Mouse (Mus musculus) layer of hippocampus, postnatal 14 days (tissue): ENCODE results near the gene Olfr1451. TPM values are rescaled to one million over a fixed set of nuclear protein-coding genes. Genes with fewer than 3 reads are reported as not detected.
"Not testable (repeated sequence)": the region's sequence is repeated elsewhere in the genome, so short reads cannot be mapped to it uniquely, and the experiment has no call there.

Source experiments
- DNase-seq, 2 experiments: peaks; one replicate each; pipeline ENCODE4 v3.0.0; 2021 to 2022; ENCODE audit warnings: low spot score in 2 of 2, mixed read lengths in 1 of 2
- long read RNA-seq, 2 experiments: library from polyadenylated mRNA; stranded (forward); transcript quantifications; one replicate each; pipeline ENCODE4 v2.0.0; 2021
- total RNA-seq, 2 experiments: library from RNA; stranded (reverse); gene quantifications; 2 replicates each; pipeline ENCODE4 v1.2.3; 2021

Gene Olfr1451
- total RNA-seq: not detected
- long read RNA-seq, experiment 1: 0 reads
- long read RNA-seq, experiment 2: 0 reads

GRCm38 (mm10) chr19:12994714-12995113 lies at the start of gene Olfr1451:
Gene Olfr1451 (plus strand): TSS chr19:12995014.
- no peak for DNase-seq

GRCm38 (mm10) chr19:12949958-12950357 lies 44.9 kb upstream of the Olfr1451 start, which contains the start of gene Olfr1450:
Gene Olfr1450 (plus strand): TSS chr19:12950258.
- DNase-seq: no peak

- DNase-seq: not testable (repeated sequence)
Measured at GRCm38 (mm10) chr19:12970082-12970481, 24.7 kb upstream of the Olfr1451 start.

DNA sequence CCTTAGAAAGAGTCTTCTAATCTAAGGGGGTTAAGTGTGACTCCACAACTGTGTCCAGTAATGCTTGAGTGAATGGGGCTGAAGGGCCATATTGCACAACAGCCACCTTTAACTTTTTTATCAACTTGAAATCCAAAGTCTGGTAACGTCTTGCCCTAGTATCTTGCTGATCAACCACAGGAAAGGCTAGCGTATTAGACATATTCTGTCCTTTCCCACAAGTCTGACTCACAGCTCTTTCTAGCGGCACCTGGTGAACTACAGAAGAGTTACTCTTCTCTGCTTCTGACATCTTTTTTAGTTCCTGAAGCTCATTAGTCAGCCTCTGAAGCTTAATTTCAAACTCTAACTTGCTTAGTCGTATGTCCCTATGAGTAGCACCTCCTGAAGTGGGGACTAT lies 2.5 kb upstream of the Olfr1451 start:
- not testable (repeated sequence) for DNase-seq

- DNase-seq: no peak
Measured at GRCm38 (mm10) chr19:13028227-13028626, 33.4 kb downstream of the Olfr1451 start, which contains the start of gene Olfr1453. Gene Olfr1453 (minus strand): TSS chr19:13028327.

Other genes with a start within 250 kb of the Olfr1451 start
- 1 to 10 TPM; 3.0 to 4.7 TPM for gene Cntf, start 229.4 kb upstream of the Olfr1451 start, total RNA-seq
- 10 to 100 TPM; 89.1 to 95.0 TPM for gene Zfp91, start 198.9 kb upstream of the Olfr1451 start, total RNA-seq
- gene Lpxn, start 198.8 kb upstream of the Olfr1451 start, total RNA-seq: 1 to 10 TPM; 1.9 to 2.0 TPM
- gene Gm5244, start 148.3 kb upstream of the Olfr1451 start, total RNA-seq: not detected
- gene Olfr1444, start 137.7 kb upstream of the Olfr1451 start, total RNA-seq: not detected
- gene Olfr1445, start 111.2 kb upstream of the Olfr1451 start, total RNA-seq: not detected
- gene Olfr1446, start 101.5 kb upstream of the Olfr1451 start, total RNA-seq: not detected
- gene Olfr1447, start 91.3 kb upstream of the Olfr1451 start, total RNA-seq: not detected
- gene Olfr1448, start 70.6 kb upstream of the Olfr1451 start, total RNA-seq: not detected
- gene Olfr1449, start 64.2 kb upstream of the Olfr1451 start, total RNA-seq: not detected
- gene Olfr1450, start 44.8 kb upstream of the Olfr1451 start, total RNA-seq: not detected
- not detected for gene Olfr1453, start 33.3 kb downstream of the Olfr1451 start, total RNA-seq
- gene Olfr1454, start 65.6 kb downstream of the Olfr1451 start, total RNA-seq: not detected
- not detected for gene Olfr1457, start 102.9 kb downstream of the Olfr1451 start, total RNA-seq
- not detected for gene Olfr1458, start 111.8 kb downstream of the Olfr1451 start, total RNA-seq
- under 1 TPM; 0.09 to 0.10 TPM for gene Olfr1459, start 154.5 kb downstream of the Olfr1451 start, total RNA-seq
- gene Olfr1461, start 168.0 kb downstream of the Olfr1451 start, total RNA-seq: not detected
- gene Olfr1462, start 190.7 kb downstream of the Olfr1451 start, total RNA-seq: not detected
- gene Olfr1463, start 236.3 kb downstream of the Olfr1451 start, total RNA-seq: not detected